Mouse (Mus musculus) retina, embryonic 14.5 days (tissue): Measurements from ENCODE around the gene Tnfrsf8.
A peak's percentile ranks its signal among the peaks of the same experiment; 100 is the strongest.

Experiments used
- DNase-seq: peaks from one replicate; pipeline ENCODE4 v3.0.0-alpha.2; 2015; ENCODE audit warnings: low spot score

Gene Tnfrsf8

GRCm38 (mm10) chr4:145270136-145270535 is 44.8 kb downstream of the Tnfrsf8 start:
- no peak for DNase-seq

GRCm38 (mm10) chr4:145267631-145268110 is 47.3 kb downstream of the Tnfrsf8 start:
- DNase-seq = no peak

- DNase-seq = no peak
These were observed 48.5 kb downstream of the Tnfrsf8 start for GRCm38 (mm10) chr4:145266505-145266904.

GRCm38 (mm10) chr4:145264761-145265160 is 50.2 kb downstream of the Tnfrsf8 start:
- DNase-seq = no peak

- no peak for DNase-seq
These were observed 51.4 kb downstream of the Tnfrsf8 start for GRCm38 (mm10) chr4:145263583-145263982.

GRCm38 (mm10) chr4:145260802-145261201 is 54.2 kb downstream of the Tnfrsf8 start:
- no peak for DNase-seq

- DNase-seq = no peak
These were observed 57.1 kb downstream of the Tnfrsf8 start for GRCm38 (mm10) chr4:145257751-145258434.

GRCm38 (mm10) chr4:145256144-145256543 is 58.8 kb downstream of the Tnfrsf8 start:
- DNase-seq = no peak

GRCm38 (mm10) chr4:145254418-145254817 is 60.5 kb downstream of the Tnfrsf8 start:
- DNase-seq = no peak

GRCm38 (mm10) chr4:145252611-145253010 is 62.4 kb downstream of the Tnfrsf8 start:
- no peak for DNase-seq

- no peak for DNase-seq
These were observed 63.4 kb downstream of the Tnfrsf8 start for GRCm38 (mm10) chr4:145251546-145251945.

GRCm38 (mm10) chr4:145250002-145250401 is 65.0 kb downstream of the Tnfrsf8 start:
- no peak for DNase-seq

- DNase-seq = no peak
These were observed 67.4 kb downstream of the Tnfrsf8 start for GRCm38 (mm10) chr4:145247556-145247955.

GRCm38 (mm10) chr4:145246173-145247011 is 68.6 kb downstream of the Tnfrsf8 start, which contains the start of gene Tnfrsf1b:
Gene Tnfrsf1b, minus strand, starts transcription at chr4:145246870.
- DNase-seq = peak; percentile 37

GRCm38 (mm10) chr4:145245581-145245980 is 69.4 kb downstream of the Tnfrsf8 start:
- DNase-seq = no peak

GRCm38 (mm10) chr4:145244676-145245075 is 70.3 kb downstream of the Tnfrsf8 start:
- no peak for DNase-seq

- DNase-seq = no peak
These were observed 72.1 kb downstream of the Tnfrsf8 start for GRCm38 (mm10) chr4:145242719-145243350.

- no peak for DNase-seq
These were observed 74.2 kb downstream of the Tnfrsf8 start for GRCm38 (mm10) chr4:145240723-145241231.

- no peak for DNase-seq
These were observed 75.7 kb downstream of the Tnfrsf8 start for GRCm38 (mm10) chr4:145239049-145239830.

- no peak for DNase-seq
These were observed 78.9 kb downstream of the Tnfrsf8 start for GRCm38 (mm10) chr4:145236027-145236426.

GRCm38 (mm10) chr4:145233487-145234228 is 81.3 kb downstream of the Tnfrsf8 start:
- DNase-seq = no peak
